In genomic region chr6:53286389-53287037, GRCm38 (mm10) we compare ENCODE assay signal across 8 mouse cellular contexts. TPM values are rescaled to one million over a fixed set of nuclear protein-coding genes. Genes with fewer than 3 reads are reported as not detected.
DNase-seq lines count a peak whose midpoint lies in the region; ATAC-seq and TF ChIP-seq lines count a peak whose summit lies in the region.

No protein-coding gene starts in this region.

- WGBS in intestine, postnatal 0 days = 4% methylated on average over 20 of the region's 20 CpGs
- WGBS in lung, embryonic 16.5 days = 4% methylated on average over 20 of the region's 20 CpGs

- peak overlapping the region; percentile 80 for H3K4me2 ChIP-seq in intestine, postnatal 0 days (replicated peaks; ENCODE audit: low read depth)
- peak overlapping the region; percentile 96 for H3K4me2 ChIP-seq in lung, embryonic 16.5 days (ENCODE audit: low read depth, low read length)

- no peak for DNase-seq in layer of hippocampus, adult 2 months (ENCODE audit: low spot score in 2 of 2)
- no peak for DNase-seq in layer of hippocampus, adult 8-10 months (ENCODE audit: low spot score in 2 of 2)
- peak; percentile 80 to 81 for DNase-seq in heart, adult 18-20 months
- peak; percentile 78 for DNase-seq in skeletal muscle tissue, adult 2 months (ENCODE audit: low read depth, low spot score)
- DNase-seq in thymus, postnatal 4 days = no peak

- TF ChIP-seq POLR2A in cortical plate, adult 2 months (IDR thresholded peaks at IDR 0.05; ENCODE audit: extremely low read depth, insufficient read depth, low read length) = no peak

- H3K27me3 ChIP-seq in intestine, postnatal 0 days (replicated peaks; ENCODE audit: control insufficient read depth, insufficient read depth, low read length) = peaks cover 66% of the 10 kb centered on the region
- H3K27me3 ChIP-seq in lung, embryonic 16.5 days (ENCODE audit: control insufficient read depth, insufficient read depth, low read depth, low read length) = peaks cover 46% of the 10 kb centered on the region

- H3K4me1 ChIP-seq in cortical plate, adult 2 months (ENCODE audit: control insufficient read depth, insufficient read depth, low read length) = no peaks in the 10 kb centered on the region
- peaks cover 8% of the 10 kb centered on the region; the same call in 1 of the 2 replicates for H3K4me1 ChIP-seq in intestine, postnatal 0 days (replicated peaks; ENCODE audit: control insufficient read depth, insufficient read depth, low read length)
- H3K4me1 ChIP-seq in lung, embryonic 16.5 days (replicated peaks; ENCODE audit: control insufficient read depth, insufficient read depth, low read length) = peaks cover 14% of the 10 kb centered on the region

- 0 out of 2 replicates have a peak overlapping the region, but pooled peaks have one; percentile 17 for H3K9ac ChIP-seq in intestine, postnatal 0 days (ENCODE audit: low read depth, low read length)
- peak overlapping the region; percentile 45 for H3K9ac ChIP-seq in lung, embryonic 16.5 days (ENCODE audit: low read length)

- H3K36me3 ChIP-seq in intestine, postnatal 0 days (ENCODE audit: control insufficient read depth, insufficient read depth) = no peaks in the 10 kb centered on the region
- H3K36me3 ChIP-seq in lung, embryonic 16.5 days (ENCODE audit: control insufficient read depth, insufficient read depth, low read length) = no peaks in the 10 kb centered on the region

- ATAC-seq in intestine, postnatal 0 days = no peak
- peak; percentile 13 for ATAC-seq in lung, embryonic 16.5 days (ENCODE audit: low read depth)

- no peak for TF ChIP-seq CTCF in layer of hippocampus, adult 2 months (conservative IDR thresholded peaks at IDR 0.05)
- TF ChIP-seq CTCF in cortical plate, adult 2 months (IDR thresholded peaks at IDR 0.05; ENCODE audit: extremely low read depth, insufficient read depth, low read length) = no peak
- no peak for TF ChIP-seq CTCF in intestine, postnatal 0 days (IDR thresholded peaks at IDR 0.05; ENCODE audit: low read depth)

- H3K9me3 ChIP-seq in intestine, postnatal 0 days (ENCODE audit: control insufficient read depth) = no peaks in the 10 kb centered on the region
- no peaks in the 10 kb centered on the region for H3K9me3 ChIP-seq in lung, embryonic 16.5 days (ENCODE audit: control insufficient read depth, low read length)

- peak overlapping the region; percentile 55 for H3K4me3 ChIP-seq in layer of hippocampus, adult 2 months
- peak overlapping the region; percentile 48 for H3K4me3 ChIP-seq in cortical plate, adult 2 months (ENCODE audit: insufficient read depth, low read length)
- H3K4me3 ChIP-seq in intestine, postnatal 0 days (ENCODE audit: low read depth, low read length) = peak overlapping the region; percentile 56
- peak overlapping the region; percentile 57 for H3K4me3 ChIP-seq in lung, embryonic 16.5 days (ENCODE audit: low read length)

- no peak overlapping the region for H3K27ac ChIP-seq in layer of hippocampus, adult 2 months
- H3K27ac ChIP-seq in cortical plate, adult 2 months (ENCODE audit: insufficient read depth, low read length) = no peak overlapping the region
- H3K27ac ChIP-seq in intestine, postnatal 0 days (ENCODE audit: low read depth, low read length) = no peak overlapping the region
- no peak overlapping the region for H3K27ac ChIP-seq in lung, embryonic 16.5 days (ENCODE audit: low read length)

RNA-seq across cellular contexts. Expression of gene Creb5, which starts 0.6 kb away (rescaled TPM):
- total RNA-seq in layer of hippocampus, adult 2 months (2021) = 1 to 10 TPM; 5.0 to 5.6 TPM
- 1 to 10 TPM; 4.2 to 7.4 (median 5.0) TPM for total RNA-seq in layer of hippocampus, adult 8-10 months (2022)
- polyA plus RNA-seq in cortical plate, adult 2 months (2012; rRNA removed) = 2.1 and 2.3 TPM in 2 replicates
- 1 to 10 TPM; 5.6 to 6.8 TPM for total RNA-seq in heart, adult 18-20 months (2021)
- 2.6 and 2.8 TPM in 2 replicates for polyA plus RNA-seq in intestine, postnatal 0 days (2015; fragmentation: Nextera tagmentation; extraction: Ambion mirVana)
- 5.8 and 6.1 TPM in 2 replicates for polyA plus RNA-seq in lung, embryonic 16.5 days (2015; fragmentation: Nextera tagmentation; extraction: Ambion mirVana)

Comparison
In these comparisons a context has a peak if more than half of its experiments do, and no peak if none do; other contexts are left out.
1. DNase-seq: peak in heart, adult 18-20 months (2 of 2) and skeletal muscle tissue, adult 2 months (single experiment); none in layer of hippocampus, adult 2 months (0 of 2), layer of hippocampus, adult 8-10 months (0 of 2) and thymus, postnatal 4 days (single experiment).
2. Peak in every context shown above with its lines, with median percentiles within 50 percentile points of each other: H3K4me3 ChIP-seq.